Comparison of ENCODE assay signal across 8 mouse cellular contexts in genomic region chr10:80376160-80376559, GRCm38 (mm10). TPM values are rescaled to one million over a fixed set of nuclear protein-coding genes. Genes with fewer than 3 reads are reported as not detected.
DNase-seq lines count a peak whose midpoint lies in the region; ATAC-seq and TF ChIP-seq lines count a peak whose summit lies in the region.
"Had no signal": no experiment of that assay in that cellular context is flagged by ENCODE, and none has a peak within 500 bp of the region (broad histone marks: within the 10 kb centered on the region; RNA-seq: fewer than 3 reads in every experiment).

No protein-coding gene starts in this region.

- peak; percentile 84 for TF ChIP-seq CTCF in bone marrow macrophage, adult 2 months (IDR thresholded peaks at IDR 0.05; ENCODE audit: low read depth, low read length)

- no peak overlapping the region for H3K4me3 ChIP-seq in bone marrow macrophage, adult 2 months (ENCODE audit: insufficient read depth, low read length)
- H3K4me3 ChIP-seq: midbrain, embryonic 12.5 days had no signal

- DNase-seq in MN1 (ENCODE audit: low spot score): peak; percentile 93
- DNase-seq in heart, postnatal 36 days: peak; percentile 87 to 91
- peak; percentile 70 to 86 for DNase-seq in left cerebral cortex, adult 8-10 months (ENCODE audit: low spot score in 2 of 2)
- peak; percentile 95 for DNase-seq in mesoderm, embryonic 11.5 days (ENCODE audit: low read depth, low spot score)
- peak; percentile 82 for DNase-seq in spleen, adult 12 weeks (ENCODE audit: low spot score)

- no peak overlapping the region for H3K27ac ChIP-seq in bone marrow macrophage, adult 2 months (ENCODE audit: insufficient read depth, low read depth, low read length)
- H3K27ac ChIP-seq: midbrain, embryonic 12.5 days had no signal

- TF ChIP-seq POLR2A in bone marrow macrophage, adult 2 months (IDR thresholded peaks at IDR 0.05; ENCODE audit: borderline replicate concordance, low read depth, low read length): no peak

- ATAC-seq in erythroblast, adult 5-6 weeks (replicated peaks; ENCODE audit: low FRiP score, poor library complexity, severe bottlenecking): peak; percentile 83

- intact Hi-C loops in heart, postnatal 36 days (cut with DNase I): loop anchor here (5.0 to 10.0 kb wide), 3 partner anchors 131 to 201 kb away; partner anchors contain the start of genes 1600002K03Rik and Efna2

- no peaks in the 10 kb centered on the region for H3K4me1 ChIP-seq in bone marrow macrophage, adult 2 months (ENCODE audit: control insufficient read depth, insufficient read depth, low read length)

RNA-seq across cellular contexts. Expression of gene Mex3d, which starts 11.3 kb away (rescaled TPM):
- 5.8 and 8.3 TPM in 2 replicates for polyA plus RNA-seq in bone marrow macrophage, adult 2 months (2012; ENCODE audit: insufficient read depth, insufficient read length, missing spikeins)
- total RNA-seq in erythroblast, adult 5-6 weeks (2015; ENCODE audit: low replicate concordance): 1.5 TPM in 1 of 2 replicates, not detected in the other
- 0.51 and 0.70 TPM in 2 replicates for total RNA-seq in erythroblast, adult 5-6 weeks (2017; ENCODE audit: low replicate concordance)
- 1 to 10 TPM; 8.1 to 8.6 TPM for total RNA-seq in heart, postnatal 36 days (2021)
- total RNA-seq in left cerebral cortex, adult 8-10 months (2022): 10 to 100 TPM; 18.9 to 20.3 (median 19.6) TPM

RNA-seq across cellular contexts. Expression of gene Plk5, which starts 19.9 kb away (rescaled TPM):
- polyA plus RNA-seq in bone marrow macrophage, adult 2 months (2012; ENCODE audit: insufficient read depth, insufficient read length, missing spikeins): not detected in 2 replicates
- total RNA-seq in erythroblast, adult 5-6 weeks (2015; ENCODE audit: low replicate concordance): not detected in 2 replicates
- not detected in 2 replicates for total RNA-seq in erythroblast, adult 5-6 weeks (2017; ENCODE audit: low replicate concordance)
- total RNA-seq in heart, postnatal 36 days (2021): under 1 TPM; 0.49 to 0.64 TPM
- total RNA-seq in left cerebral cortex, adult 8-10 months (2022): 10 to 100 TPM; 27.8 to 29.4 (median 28.7) TPM

RNA-seq across cellular contexts. Expression of gene Mbd3, which starts 23.2 kb away (rescaled TPM):
- 55.6 and 58.2 TPM in 2 replicates for polyA plus RNA-seq in bone marrow macrophage, adult 2 months (2012; ENCODE audit: insufficient read depth, insufficient read length, missing spikeins)
- total RNA-seq in erythroblast, adult 5-6 weeks (2015; ENCODE audit: low replicate concordance): 11.9 and 38.4 TPM in 2 replicates
- 10.5 and 21.3 TPM in 2 replicates for total RNA-seq in erythroblast, adult 5-6 weeks (2017; ENCODE audit: low replicate concordance)
- 10 to 100 TPM; 82.1 to 82.2 TPM for total RNA-seq in heart, postnatal 36 days (2021)
- total RNA-seq in left cerebral cortex, adult 8-10 months (2022): 100 to 1,000 TPM; 146 to 152 (median 149) TPM

RNA-seq across cellular contexts. Expression of gene Adamtsl5, which starts 27.9 kb away (rescaled TPM):
- polyA plus RNA-seq in bone marrow macrophage, adult 2 months (2012; ENCODE audit: insufficient read depth, insufficient read length, missing spikeins): 7.6 and 8.8 TPM in 2 replicates
- total RNA-seq in erythroblast, adult 5-6 weeks (2015; ENCODE audit: low replicate concordance): 0.21 and 0.77 TPM in 2 replicates
- total RNA-seq in erythroblast, adult 5-6 weeks (2017; ENCODE audit: low replicate concordance): 0.17 TPM in 1 of 2 replicates, not detected in the other
- total RNA-seq in heart, postnatal 36 days (2021): 10 to 100 TPM; 75.9 to 83.8 TPM
- 10 to 100 TPM; 10.7 to 12.1 (median 11.5) TPM for total RNA-seq in left cerebral cortex, adult 8-10 months (2022)

RNA-seq across cellular contexts. Expression of gene Uqcr11, which starts 30.5 kb away (rescaled TPM):
- 175 and 193 TPM in 2 replicates for polyA plus RNA-seq in bone marrow macrophage, adult 2 months (2012; ENCODE audit: insufficient read depth, insufficient read length, missing spikeins)
- 38.2 and 42.4 TPM in 2 replicates for total RNA-seq in erythroblast, adult 5-6 weeks (2015; ENCODE audit: low replicate concordance)
- 56.0 and 60.8 TPM in 2 replicates for total RNA-seq in erythroblast, adult 5-6 weeks (2017; ENCODE audit: low replicate concordance)
- total RNA-seq in heart, postnatal 36 days (2021): 1,000 to 10,000 TPM; 1,920 to 2,020 TPM
- total RNA-seq in left cerebral cortex, adult 8-10 months (2022): 100 to 1,000 TPM; 332 to 408 (median 366) TPM

Comparison
In these comparisons a context has a peak if more than half of its experiments do, and no peak if none do; other contexts are left out.
1. RNA of gene Plk5, which starts 19.9 kb away (total RNA-seq): 27.8 to 29.4 TPM in left cerebral cortex, adult 8-10 months; 0.49 to 0.64 TPM in heart, postnatal 36 days and not detected in erythroblast, adult 5-6 weeks; every median in the first group is over 10 times any median in the second.
2. Peak in every context shown above with its lines, with median percentiles within 50 percentile points of each other: DNase-seq.